Mouse (Mus musculus): ENCODE results near the gene Kat5. TPM values are rescaled to one million over a fixed set of nuclear protein-coding genes. Genes with fewer than 3 reads are reported as not detected.

Kat5 gene
- polyA plus RNA-seq, 1 experiment from 2014 or later: 76.9 TPM

DNA sequence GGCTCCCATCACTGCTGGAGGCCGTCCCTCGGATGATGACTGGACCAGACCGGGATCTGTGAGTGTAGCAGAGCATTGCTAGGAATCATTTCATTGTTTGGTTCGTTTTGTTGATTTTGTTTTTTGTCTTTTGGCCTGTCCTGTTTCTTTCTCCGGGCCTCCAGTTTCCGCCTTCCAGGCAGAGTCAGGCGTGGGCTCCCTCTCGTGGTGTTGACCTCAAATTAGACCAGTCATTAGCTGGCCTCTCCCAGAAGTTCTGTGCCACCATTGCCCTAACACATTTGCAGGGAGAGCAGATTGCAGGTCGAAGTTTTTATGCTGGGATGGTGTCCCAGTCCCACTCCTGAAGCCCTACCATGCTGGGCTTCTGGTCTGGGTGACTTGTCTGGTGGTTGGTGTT, 20.9 kb downstream of the Kat5 start:
- Histone ChIP-seq H3K4me2 (replicated peaks) (no peak overlapping the region), H3K9ac (replicated peaks) (no peak overlapping the region), H3K4me1 (no peaks in the 10 kb centered on the region), H3K4me3 (no peak overlapping the region), H3K9me3 (no peaks in the 10 kb centered on the region), H3K27ac (replicated peaks) (no peak overlapping the region), H3K27me3 (no peaks in the 10 kb centered on the region), H3K36me3 (no peaks in the 10 kb centered on the region)
- no peak for ATAC-seq (replicated peaks)
- WGBS: 78% methylated on average over 9 of the region's 9 CpGs

- no peak overlapping the region for H3K9ac ChIP-seq (replicated peaks)
- no peaks in the 10 kb centered on the region for H3K36me3 ChIP-seq
- no peak overlapping the region for H3K27ac ChIP-seq (replicated peaks)
- H3K4me3 ChIP-seq: no peak overlapping the region
- H3K9me3 ChIP-seq: no peaks in the 10 kb centered on the region
- 85% methylated on average over 2 of the region's 2 CpGs for WGBS
- no peaks in the 10 kb centered on the region for H3K27me3 ChIP-seq
- no peaks in the 10 kb centered on the region for H3K4me1 ChIP-seq
- ATAC-seq (replicated peaks): no peak
- H3K4me2 ChIP-seq (replicated peaks): no peak overlapping the region
Observed at GRCm38 (mm10) chr19:5581995-5582394, 28.0 kb downstream of the Kat5 start.

DNA sequence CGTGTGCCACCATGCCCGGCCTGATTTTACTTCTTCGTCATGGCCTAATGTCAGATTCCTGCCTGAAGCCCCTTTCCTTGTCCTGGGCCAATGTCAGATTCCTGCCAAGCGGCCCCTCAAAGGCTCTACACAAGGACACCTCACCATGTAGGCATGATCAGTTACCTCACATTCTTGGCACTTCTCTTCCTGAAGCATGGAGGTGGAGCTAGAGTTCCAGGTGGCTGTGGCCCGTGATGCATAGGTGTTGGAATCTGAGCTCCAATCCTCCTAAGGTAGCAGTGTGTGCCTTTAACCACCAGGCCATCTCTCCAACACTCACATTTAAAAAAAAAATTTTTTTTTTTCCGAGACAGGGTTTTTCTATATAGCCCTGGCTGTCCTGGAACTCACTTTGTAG, 29.3 kb downstream of the Kat5 start:
- no peaks in the 10 kb centered on the region for H3K4me1 ChIP-seq
- H3K36me3 ChIP-seq: no peaks in the 10 kb centered on the region
- H3K4me3 ChIP-seq: no peak overlapping the region
- no peaks in the 10 kb centered on the region for H3K27me3 ChIP-seq
- WGBS: 89% methylated on average over 6 of the region's 6 CpGs
- no peak for ATAC-seq (replicated peaks)
- no peaks in the 10 kb centered on the region for H3K9me3 ChIP-seq
- no peak overlapping the region for H3K27ac ChIP-seq (replicated peaks)
- H3K4me2 ChIP-seq (replicated peaks): no peak overlapping the region
- no peak overlapping the region for H3K9ac ChIP-seq (replicated peaks)

DNA sequence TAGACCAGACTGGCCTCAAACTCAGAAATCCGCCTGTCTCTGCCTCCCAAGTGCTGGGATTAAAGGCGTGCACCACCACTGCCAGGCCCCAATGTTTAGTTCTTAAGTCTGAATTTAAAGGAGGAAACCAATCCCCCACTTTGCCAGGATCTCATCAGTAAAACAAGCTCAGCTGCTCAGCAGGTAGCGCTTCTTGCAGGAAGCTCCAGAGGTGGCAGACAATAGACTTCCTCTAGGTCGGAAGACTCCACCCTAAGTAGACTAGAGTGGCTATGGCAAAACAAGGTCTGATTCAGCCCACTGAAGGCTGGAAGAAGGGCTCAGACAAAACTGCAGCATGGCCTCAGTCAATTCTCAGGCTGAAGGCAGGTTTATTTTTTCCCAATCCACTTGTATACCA, 30.1 kb downstream of the Kat5 start:
- Histone ChIP-seq H3K36me3 (no peaks in the 10 kb centered on the region), H3K4me2 (replicated peaks) (no peak overlapping the region), H3K4me1 (no peaks in the 10 kb centered on the region), H3K4me3 (no peak overlapping the region), H3K9me3 (no peaks in the 10 kb centered on the region), H3K9ac (replicated peaks) (no peak overlapping the region), H3K27ac (replicated peaks) (no peak overlapping the region), H3K27me3 (no peaks in the 10 kb centered on the region)
- no peak for ATAC-seq (replicated peaks)
- 73% methylated on average over 4 of the region's 4 CpGs for WGBS

DNA sequence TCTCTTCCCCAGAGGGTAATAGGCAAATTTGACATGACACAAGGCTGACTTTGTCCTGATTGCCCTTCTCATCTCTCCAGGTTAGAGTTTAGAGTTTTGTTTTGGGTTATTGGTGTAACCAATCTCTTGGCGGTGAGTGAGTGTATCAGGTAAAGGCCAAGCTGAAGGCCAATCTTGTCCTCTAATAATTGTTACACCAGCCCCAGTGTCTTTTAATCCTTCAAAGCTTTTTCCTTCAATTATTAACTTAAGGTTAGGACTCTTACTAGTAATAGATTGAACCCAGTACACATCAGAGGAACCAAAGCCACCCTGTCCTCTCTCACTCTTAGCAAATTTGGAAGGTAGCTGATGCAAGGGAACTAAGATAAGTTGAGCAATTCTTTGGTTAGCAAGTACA, 34.7 kb downstream of the Kat5 start:
- Histone ChIP-seq H3K27me3 (no peaks in the 10 kb centered on the region), H3K27ac (replicated peaks) (no peak overlapping the region), H3K9me3 (no peaks in the 10 kb centered on the region), H3K4me3 (no peak overlapping the region), H3K36me3 (no peaks in the 10 kb centered on the region), H3K4me2 (replicated peaks) (no peak overlapping the region), H3K4me1 (no peaks in the 10 kb centered on the region), H3K9ac (replicated peaks) (no peak overlapping the region)
- no peak for ATAC-seq (replicated peaks)
- WGBS: 100% methylated on average over 1 of the region's 1 CpGs

- Histone ChIP-seq H3K27ac (replicated peaks) (no peak overlapping the region), H3K9ac (replicated peaks) (no peak overlapping the region), H3K4me1 (peaks cover 9% of the 10 kb centered on the region), H3K36me3 (no peaks in the 10 kb centered on the region), H3K27me3 (no peaks in the 10 kb centered on the region), H3K4me2 (replicated peaks) (no peak overlapping the region), H3K9me3 (no peaks in the 10 kb centered on the region), H3K4me3 (no peak overlapping the region)
- WGBS: 83% methylated on average over 19 of the region's 19 CpGs
- ATAC-seq (replicated peaks): no peak
Observed at GRCm38 (mm10) chr19:5572331-5573125, 37.5 kb downstream of the Kat5 start.

GRCm38 (mm10) chr19:5571831-5572230, 38.2 kb downstream of the Kat5 start:
- 79% methylated on average over 5 of the region's 5 CpGs for WGBS
- Histone ChIP-seq H3K9ac (replicated peaks) (no peak overlapping the region), H3K27me3 (no peaks in the 10 kb centered on the region), H3K4me3 (no peak overlapping the region), H3K36me3 (no peaks in the 10 kb centered on the region), H3K4me2 (replicated peaks) (no peak overlapping the region), H3K4me1 (peaks cover 15% of the 10 kb centered on the region), H3K9me3 (no peaks in the 10 kb centered on the region), H3K27ac (replicated peaks) (no peak overlapping the region)
- no peak for ATAC-seq (replicated peaks)

- Histone ChIP-seq H3K4me2 (replicated peaks) (no peak overlapping the region), H3K4me1 (peaks cover 17% of the 10 kb centered on the region), H3K9me3 (no peaks in the 10 kb centered on the region), H3K27me3 (no peaks in the 10 kb centered on the region), H3K4me3 (no peak overlapping the region), H3K36me3 (no peaks in the 10 kb centered on the region), H3K27ac (replicated peaks) (no peak overlapping the region), H3K9ac (replicated peaks) (no peak overlapping the region)
- no peak for ATAC-seq (replicated peaks)
- 90% methylated on average over 32 of the region's 32 CpGs for WGBS
Observed at GRCm38 (mm10) chr19:5570353-5571246, 39.4 kb downstream of the Kat5 start.

GRCm38 (mm10) chr19:5569521-5569920, 40.5 kb downstream of the Kat5 start:
- Histone ChIP-seq H3K4me1 (peaks cover 17% of the 10 kb centered on the region), H3K27me3 (no peaks in the 10 kb centered on the region; the same call in 1 of the 2 replicates), H3K9ac (replicated peaks) (no peak overlapping the region), H3K4me2 (replicated peaks) (no peak overlapping the region), H3K27ac (replicated peaks) (no peak overlapping the region), H3K4me3 (no peak overlapping the region), H3K9me3 (no peaks in the 10 kb centered on the region), H3K36me3 (no peaks in the 10 kb centered on the region)
- no peak for ATAC-seq (replicated peaks)
- 91% methylated on average over 10 of the region's 10 CpGs for WGBS

DNA sequence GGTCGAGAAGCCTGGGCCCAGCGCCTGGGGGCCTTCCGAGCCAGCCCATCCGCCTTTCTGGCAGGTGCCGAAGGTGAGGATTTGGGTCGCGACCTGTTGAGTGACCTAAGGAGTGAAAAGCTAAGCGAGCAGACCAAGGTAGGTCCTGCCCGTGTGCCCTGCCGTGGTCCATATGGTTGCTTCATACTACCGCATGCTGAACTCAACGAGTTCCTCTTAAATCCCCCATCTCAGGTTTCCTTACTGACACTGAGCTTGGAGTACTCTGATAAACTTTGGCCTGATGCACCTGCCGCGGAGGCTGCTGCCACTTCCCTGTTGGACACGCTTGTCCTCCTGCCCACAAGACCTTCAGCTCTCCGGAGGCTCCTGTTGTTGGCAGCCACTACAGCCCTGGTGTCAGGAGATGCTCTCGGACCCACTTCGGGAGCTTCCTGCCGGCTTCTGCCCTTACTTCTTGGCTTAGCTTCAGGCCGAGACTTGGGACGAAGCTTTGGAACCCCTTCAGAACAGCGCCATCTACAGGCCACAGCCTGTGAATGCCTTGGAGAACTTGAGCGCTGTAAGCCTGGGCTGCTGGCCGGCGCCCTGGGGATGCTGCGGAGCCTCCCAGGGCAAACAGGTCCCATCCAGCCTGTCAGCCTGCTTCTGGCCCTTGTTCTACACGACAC, 41.4 kb downstream of the Kat5 start:
- Histone ChIP-seq H3K9me3 (no peaks in the 10 kb centered on the region), H3K9ac (replicated peaks) (peak overlapping the region; percentile 63), H3K27ac (replicated peaks) (no peak overlapping the region), H3K36me3 (no peaks in the 10 kb centered on the region), H3K4me3 (peak overlapping the region; percentile 57), H3K4me2 (replicated peaks) (peak overlapping the region; percentile 93), H3K4me1 (peaks cover 17% of the 10 kb centered on the region), H3K27me3 (no peaks in the 10 kb centered on the region; the same call in 1 of the 2 replicates)
- ATAC-seq (replicated peaks): peak; percentile 21
- 7% methylated on average over 27 of the region's 27 CpGs for WGBS

GRCm38 (mm10) chr19:5567534-5568469, 42.2 kb downstream of the Kat5 start, which contains the start of gene Ap5b1:
Gene Ap5b1 (plus strand): TSS chr19:5568025.
- Histone ChIP-seq H3K9me3 (no peaks in the 10 kb centered on the region), H3K4me1 (peaks cover 17% of the 10 kb centered on the region), H3K27me3 (peaks cover 4% of the 10 kb centered on the region; the same call in 1 of the 2 replicates), H3K4me3 (peak within 1 kb of the TSS; percentile 57), H3K4me2 (replicated peaks) (peak within 1 kb of the TSS; percentile 93), H3K36me3 (no peaks in the 10 kb centered on the region), H3K27ac (replicated peaks) (peak within 1 kb of the TSS; percentile 85), H3K9ac (replicated peaks) (peak within 1 kb of the TSS; percentile 63)
- WGBS: under 1% methylated on average over 102 of the region's 102 CpGs
- peak; percentile 87 for ATAC-seq (replicated peaks)

Measured in forebrain, embryonic 15.5 days (tissue).